Mouse (Mus musculus): Measurements from ENCODE around the gene Rps15. TPM values are rescaled to one million over a fixed set of nuclear protein-coding genes. Genes with fewer than 3 reads are reported as not detected.

Rps15 gene
- total RNA-seq, 1 experiment from 2014 or later = 2,831 TPM

DNA sequence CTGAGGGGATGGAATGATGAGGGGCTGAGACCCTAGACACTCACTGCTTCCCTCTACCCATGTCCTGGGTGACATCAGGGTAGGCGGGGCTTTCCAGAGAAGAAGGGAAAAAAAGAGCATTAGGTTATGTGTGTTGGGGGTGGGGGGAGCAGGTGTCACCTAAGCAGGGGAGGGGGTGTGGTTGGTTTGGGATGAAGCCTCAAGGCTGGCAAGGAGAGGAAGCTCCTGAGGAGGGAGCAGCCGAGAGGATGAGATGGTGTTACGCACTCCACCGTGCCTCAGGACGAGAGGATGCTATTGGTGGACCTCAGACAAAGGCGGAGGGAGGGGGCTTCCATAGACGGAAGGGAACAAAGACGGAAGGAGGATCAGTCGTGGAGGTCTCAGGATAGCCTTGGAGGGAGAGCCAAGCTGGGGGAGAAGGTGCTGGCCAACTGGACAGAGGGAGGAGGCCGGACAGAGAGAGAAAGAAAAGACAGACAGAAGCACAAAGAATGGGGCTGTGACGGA is 8.5 kb downstream of the Rps15 start:
- ATAC-seq (replicated peaks in 1 of 2; ENCODE audit: insufficient read depth in 1 of 2, low FRiP score in 2 of 2, low TSS enrichment in 1 of 2, low read depth in 1 of 2, poor library complexity in 2 of 2, severe bottlenecking in 2 of 2) = no peak

DNA sequence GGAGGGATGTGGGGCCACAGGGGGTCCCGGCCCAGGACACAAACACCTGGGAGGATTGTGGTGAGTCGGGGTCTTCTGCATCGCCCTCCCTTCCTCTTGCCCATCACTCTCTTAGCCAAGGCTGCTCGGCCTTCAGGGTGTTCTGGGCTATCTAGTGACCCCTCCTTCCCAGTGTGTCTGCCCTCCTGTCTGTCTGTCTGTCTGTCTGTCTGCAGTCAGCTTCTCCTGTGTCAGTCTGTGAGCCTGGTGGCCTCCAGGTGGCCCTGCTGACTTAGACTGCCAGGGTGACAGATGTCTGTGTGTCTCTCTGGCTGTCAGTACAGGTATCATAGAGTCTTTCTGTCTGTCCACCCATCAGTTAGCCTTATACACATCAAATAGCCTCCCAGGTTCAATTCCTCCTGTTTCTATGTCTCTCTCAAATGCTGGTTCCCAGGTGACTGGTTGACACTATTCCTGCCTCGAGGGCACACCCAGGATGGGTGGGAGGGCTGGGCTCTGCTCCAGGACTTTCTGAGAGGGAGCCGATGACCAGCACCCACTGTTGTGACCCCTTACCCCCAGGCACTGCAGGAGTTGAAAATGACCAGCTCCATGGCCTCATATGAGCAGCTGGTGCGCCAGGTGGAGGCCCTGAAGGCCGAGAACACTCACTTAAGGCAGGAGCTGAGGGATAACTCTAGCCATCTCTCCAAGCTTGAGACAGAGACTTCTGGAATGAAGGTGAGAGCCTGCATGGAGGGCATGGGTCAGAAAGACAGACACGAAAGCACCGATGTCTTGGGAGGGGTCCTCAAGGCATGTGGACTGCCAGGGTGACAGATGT is 9.2 kb downstream of the Rps15 start:
- no peak for ATAC-seq (replicated peaks in 1 of 2; ENCODE audit: insufficient read depth in 1 of 2, low FRiP score in 2 of 2, low TSS enrichment in 1 of 2, low read depth in 1 of 2, poor library complexity in 2 of 2, severe bottlenecking in 2 of 2)

DNA sequence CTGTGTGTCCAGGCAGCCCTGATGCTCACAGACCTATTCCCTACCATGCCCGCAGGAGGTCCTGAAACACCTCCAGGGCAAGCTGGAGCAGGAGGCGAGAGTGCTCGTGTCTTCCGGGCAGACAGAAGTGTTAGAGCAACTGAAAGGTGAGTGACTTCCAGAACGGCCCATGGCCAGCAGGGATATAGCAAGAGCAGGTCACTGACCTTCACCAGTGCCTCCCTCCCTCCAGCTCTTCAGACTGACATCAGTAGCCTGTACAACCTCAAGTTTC is 9.8 kb downstream of the Rps15 start:
- ATAC-seq (replicated peaks in 1 of 2; ENCODE audit: insufficient read depth in 1 of 2, low FRiP score in 2 of 2, low TSS enrichment in 1 of 2, low read depth in 1 of 2, poor library complexity in 2 of 2, severe bottlenecking in 2 of 2) = no peak

DNA sequence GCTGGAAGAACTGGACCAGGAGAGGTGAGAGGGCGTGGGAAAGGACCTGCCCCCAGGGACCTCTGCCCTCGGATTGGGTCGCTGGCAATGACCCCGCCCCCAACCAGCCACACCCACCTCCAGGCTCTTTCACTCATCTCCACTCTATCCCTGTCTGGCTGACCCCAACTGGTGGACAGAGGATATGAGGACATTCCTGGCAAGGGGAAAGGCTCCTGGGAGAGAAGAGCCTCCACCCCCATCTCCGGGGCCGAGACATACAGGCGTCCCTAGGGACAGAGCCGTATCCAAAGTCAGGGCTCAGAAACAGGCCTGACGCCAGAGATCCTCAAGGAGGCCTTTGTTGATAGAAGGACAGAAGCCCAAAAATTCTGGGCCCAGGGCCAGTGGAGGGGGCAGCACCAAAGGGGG is 10.2 kb downstream of the Rps15 start:
- no peak for ATAC-seq (replicated peaks in 1 of 2; ENCODE audit: insufficient read depth in 1 of 2, low FRiP score in 2 of 2, low TSS enrichment in 1 of 2, low read depth in 1 of 2, poor library complexity in 2 of 2, severe bottlenecking in 2 of 2)

DNA sequence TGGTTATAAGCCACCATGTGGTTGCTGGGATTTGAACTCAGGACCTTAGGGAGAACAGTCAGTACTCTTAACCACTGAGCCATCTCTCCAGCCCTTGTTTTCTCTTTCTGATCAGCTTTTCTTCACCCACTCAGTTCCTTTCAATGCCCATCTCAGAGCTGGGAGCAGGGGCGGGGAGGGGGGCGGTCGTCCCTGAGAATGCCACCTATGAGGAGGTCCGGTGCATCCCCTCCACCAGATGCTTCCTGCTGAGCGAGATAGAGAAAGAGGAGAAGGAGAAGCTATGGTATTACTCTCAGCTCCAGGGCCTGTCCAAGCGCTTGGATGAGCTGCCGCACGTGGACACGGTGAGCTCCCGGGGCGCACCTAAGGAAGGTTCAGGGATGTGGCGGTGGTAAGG is 12.2 kb downstream of the Rps15 start:
- peak; percentile 46 to 59 for ATAC-seq (replicated peaks in 1 of 2; ENCODE audit: insufficient read depth in 1 of 2, low FRiP score in 2 of 2, low TSS enrichment in 1 of 2, low read depth in 1 of 2, poor library complexity in 2 of 2, severe bottlenecking in 2 of 2)

DNA sequence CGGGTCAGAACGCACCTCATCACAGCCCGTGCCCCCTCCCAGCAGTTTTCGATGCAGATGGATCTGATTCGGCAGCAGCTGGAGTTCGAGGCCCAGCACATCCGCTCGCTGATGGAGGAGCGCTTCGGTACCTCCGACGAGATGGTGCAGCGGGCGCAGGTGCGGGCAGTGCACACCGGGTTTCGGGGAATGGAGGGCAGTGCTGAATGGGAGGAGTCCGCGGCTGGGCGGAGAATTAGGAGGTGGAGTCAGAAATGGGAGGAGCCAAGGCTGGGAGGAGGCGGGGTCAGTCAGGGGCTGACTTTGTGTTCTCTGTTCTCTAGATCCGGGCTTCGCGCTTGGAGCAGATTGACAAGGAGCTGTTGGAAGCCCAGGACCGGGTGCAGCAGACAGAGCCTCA is 12.6 kb downstream of the Rps15 start:
- ATAC-seq (replicated peaks in 1 of 2; ENCODE audit: insufficient read depth in 1 of 2, low FRiP score in 2 of 2, low TSS enrichment in 1 of 2, low read depth in 1 of 2, poor library complexity in 2 of 2, severe bottlenecking in 2 of 2) = peak; percentile 80 to 84

DNA sequence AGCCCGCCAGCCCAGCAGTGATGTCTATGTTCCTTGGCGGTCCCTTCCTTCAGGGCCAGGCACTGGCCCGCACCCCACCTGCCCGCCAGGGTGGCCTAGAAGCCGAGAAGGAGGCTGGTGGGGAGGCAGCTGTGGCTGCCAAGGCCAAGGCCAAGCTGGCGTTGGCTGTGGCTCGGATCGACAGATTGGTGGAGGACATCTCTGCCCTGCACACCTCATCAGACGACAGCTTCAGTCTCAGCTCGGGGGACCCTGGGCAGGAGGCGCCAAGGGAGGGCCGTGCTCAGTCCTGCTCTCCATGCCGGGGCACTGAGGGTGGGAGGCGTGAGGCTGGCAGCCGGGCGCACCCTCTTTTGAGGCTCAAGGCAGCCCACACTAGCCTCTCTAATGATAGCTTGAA is 19.3 kb downstream of the Rps15 start:
- no peak for ATAC-seq (replicated peaks in 1 of 2; ENCODE audit: insufficient read depth in 1 of 2, low FRiP score in 2 of 2, low TSS enrichment in 1 of 2, low read depth in 1 of 2, poor library complexity in 2 of 2, severe bottlenecking in 2 of 2)

DNA sequence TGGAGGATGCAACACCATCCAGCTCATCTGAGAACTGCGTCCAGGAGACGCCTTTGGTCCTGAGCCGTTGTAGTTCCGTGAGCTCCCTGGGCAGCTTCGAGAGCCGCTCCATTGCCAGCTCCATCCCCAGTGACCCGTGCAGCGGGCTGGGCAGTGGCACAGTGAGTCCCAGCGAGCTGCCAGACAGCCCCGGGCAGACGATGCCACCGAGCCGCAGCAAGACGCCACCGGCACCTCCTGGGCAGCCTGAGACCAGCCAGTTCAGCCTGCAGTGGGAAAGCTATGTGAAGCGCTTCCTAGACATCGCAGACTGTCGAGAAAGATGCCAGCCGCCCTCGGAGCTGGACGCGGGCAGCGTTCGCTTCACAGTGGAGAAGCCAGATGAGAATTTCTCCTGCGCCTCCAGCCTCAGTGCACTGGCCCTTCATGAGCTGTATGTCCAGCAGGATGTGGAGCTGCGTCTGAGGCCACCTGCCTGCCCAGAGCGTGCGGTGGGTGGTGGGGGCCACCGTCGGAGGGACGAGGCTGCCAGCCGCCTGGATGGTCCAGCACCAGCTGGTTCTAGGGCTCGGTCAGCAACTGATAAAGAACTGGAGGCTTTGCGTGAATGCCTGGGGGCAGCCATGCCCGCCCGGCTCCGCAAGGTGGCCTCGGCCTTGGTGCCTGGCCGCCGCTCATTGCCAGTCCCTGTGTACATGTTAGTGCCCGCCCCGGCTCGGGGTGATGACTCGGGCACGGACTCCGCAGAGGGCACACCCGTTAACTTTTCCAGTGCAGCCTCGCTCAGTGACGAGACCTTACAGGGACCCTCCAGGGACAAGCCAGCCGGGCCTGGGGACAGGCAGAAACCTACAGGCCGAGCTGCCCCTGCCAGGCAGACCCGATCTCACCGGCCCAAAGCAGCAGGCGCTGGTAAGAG is 20.6 kb downstream of the Rps15 start:
- ATAC-seq (replicated peaks in 1 of 2; ENCODE audit: insufficient read depth in 1 of 2, low FRiP score in 2 of 2, low TSS enrichment in 1 of 2, low read depth in 1 of 2, poor library complexity in 2 of 2, severe bottlenecking in 2 of 2) = no peak

DNA sequence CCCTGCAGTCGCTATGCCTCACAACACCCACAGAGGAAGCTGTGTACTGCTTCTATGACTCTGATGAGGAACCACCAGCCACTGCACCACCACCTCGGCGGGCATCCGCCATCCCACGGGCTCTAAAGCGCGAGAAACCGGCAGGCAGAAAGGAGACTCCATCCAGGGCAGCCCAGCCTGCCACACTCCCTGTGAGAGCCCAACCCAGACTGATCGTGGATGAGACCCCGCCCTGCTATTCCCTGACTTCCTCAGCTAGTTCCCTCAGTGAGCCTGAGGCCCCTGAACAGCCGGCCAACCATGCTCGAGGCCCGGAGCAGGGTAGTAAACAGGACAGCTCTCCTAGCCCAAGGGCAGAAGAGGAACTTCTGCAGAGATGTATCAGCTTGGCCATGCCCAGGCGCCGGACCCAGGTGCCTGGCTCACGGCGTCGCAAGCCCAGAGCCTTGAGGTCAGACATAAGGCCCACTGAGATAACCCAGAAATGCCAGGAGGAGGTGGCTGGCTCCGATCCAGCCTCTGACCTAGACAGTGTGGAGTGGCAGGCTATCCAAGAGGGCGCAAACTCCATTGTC is 21.5 kb downstream of the Rps15 start:
- ATAC-seq (replicated peaks in 1 of 2; ENCODE audit: insufficient read depth in 1 of 2, low FRiP score in 2 of 2, low TSS enrichment in 1 of 2, low read depth in 1 of 2, poor library complexity in 2 of 2, severe bottlenecking in 2 of 2) = peak; percentile 43 to 57

DNA sequence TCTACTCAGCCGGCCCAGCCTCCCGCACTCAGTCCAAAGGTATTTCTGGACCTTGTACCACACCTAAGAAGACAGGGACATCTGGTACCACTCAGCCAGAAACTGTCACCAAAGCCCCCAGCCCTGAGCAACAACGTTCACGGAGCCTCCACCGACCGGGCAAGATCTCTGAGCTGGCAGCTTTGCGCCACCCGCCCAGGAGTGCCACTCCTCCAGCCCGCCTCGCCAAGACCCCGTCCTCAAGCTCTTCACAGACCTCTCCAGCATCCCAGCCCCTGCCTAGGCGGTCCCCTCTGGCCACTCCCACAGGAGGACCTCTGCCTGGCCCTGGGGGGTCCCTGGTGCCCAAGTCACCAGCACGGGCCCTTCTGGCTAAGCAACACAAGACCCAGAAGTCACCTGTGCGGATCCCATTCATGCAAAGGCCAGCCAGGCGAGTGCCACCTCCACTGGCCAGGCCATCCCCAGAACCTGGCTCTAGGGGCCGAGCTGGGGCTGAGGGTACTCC is 22.3 kb downstream of the Rps15 start:
- no peak for ATAC-seq (replicated peaks in 1 of 2; ENCODE audit: insufficient read depth in 1 of 2, low FRiP score in 2 of 2, low TSS enrichment in 1 of 2, low read depth in 1 of 2, poor library complexity in 2 of 2, severe bottlenecking in 2 of 2)

DNA sequence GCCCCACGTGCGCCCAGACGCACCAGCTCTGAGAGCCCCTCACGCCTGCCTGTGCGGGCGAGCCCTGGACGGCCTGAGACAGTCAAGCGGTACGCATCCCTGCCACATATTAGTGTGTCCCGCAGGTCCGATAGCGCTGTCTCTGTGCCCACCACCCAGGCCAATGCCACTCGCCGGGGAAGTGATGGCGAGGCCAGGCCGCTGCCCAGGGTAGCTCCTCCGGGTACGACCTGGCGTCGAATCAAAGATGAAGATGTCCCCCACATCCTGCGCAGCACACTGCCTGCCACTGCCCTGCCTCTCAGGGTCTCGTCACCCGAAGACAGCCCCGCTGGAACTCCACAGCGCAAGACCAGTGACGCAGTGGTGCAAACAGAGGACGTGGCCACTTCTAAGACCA is 23.1 kb downstream of the Rps15 start:
- ATAC-seq (replicated peaks in 1 of 2; ENCODE audit: insufficient read depth in 1 of 2, low FRiP score in 2 of 2, low TSS enrichment in 1 of 2, low read depth in 1 of 2, poor library complexity in 2 of 2, severe bottlenecking in 2 of 2) = no peak

DNA sequence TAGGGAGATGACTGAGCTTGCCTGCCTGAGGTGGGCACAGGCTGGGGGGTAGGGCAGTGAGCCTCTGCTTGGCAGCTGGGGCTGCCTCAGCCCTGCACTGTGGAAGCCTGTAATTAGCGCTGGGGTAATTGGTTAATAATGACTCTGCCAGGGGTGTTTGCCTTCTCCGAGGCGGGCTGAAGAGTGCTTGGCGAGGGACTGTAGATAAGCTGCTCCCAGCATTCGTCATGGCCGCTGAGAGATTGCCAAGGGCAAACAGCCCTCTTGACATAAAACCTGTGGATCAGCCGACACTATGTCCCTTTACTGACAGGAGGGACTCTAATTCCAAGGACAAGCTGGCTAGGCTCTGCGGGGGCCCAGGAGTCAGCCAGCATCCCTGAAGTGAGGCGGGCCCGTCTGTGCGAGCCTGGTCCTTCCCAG is 24.1 kb downstream of the Rps15 start:
- no peak for ATAC-seq (replicated peaks in 1 of 2; ENCODE audit: insufficient read depth in 1 of 2, low FRiP score in 2 of 2, low TSS enrichment in 1 of 2, low read depth in 1 of 2, poor library complexity in 2 of 2, severe bottlenecking in 2 of 2)

DNA sequence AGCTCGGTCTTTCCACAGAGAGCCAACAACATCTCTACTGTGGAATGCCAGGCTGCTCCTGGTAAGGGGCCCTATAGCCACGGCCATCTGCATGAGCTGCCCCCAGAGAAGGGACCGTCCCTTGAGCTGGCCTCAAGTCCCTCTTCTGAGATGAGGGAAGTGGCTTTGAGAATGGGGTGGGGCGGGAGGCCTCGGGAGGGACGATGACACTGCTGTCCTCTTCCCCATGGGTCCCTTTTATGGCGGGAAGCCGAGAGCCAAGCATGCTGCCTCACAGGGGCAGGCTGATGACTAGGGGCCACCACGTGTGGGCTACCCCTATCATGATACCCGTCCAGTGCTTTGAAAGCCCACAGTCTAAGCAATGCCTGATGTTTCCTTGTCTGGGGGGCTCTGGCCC is 24.8 kb downstream of the Rps15 start:
- ATAC-seq (replicated peaks in 1 of 2; ENCODE audit: insufficient read depth in 1 of 2, low FRiP score in 2 of 2, low TSS enrichment in 1 of 2, low read depth in 1 of 2, poor library complexity in 2 of 2, severe bottlenecking in 2 of 2) = no peak

DNA sequence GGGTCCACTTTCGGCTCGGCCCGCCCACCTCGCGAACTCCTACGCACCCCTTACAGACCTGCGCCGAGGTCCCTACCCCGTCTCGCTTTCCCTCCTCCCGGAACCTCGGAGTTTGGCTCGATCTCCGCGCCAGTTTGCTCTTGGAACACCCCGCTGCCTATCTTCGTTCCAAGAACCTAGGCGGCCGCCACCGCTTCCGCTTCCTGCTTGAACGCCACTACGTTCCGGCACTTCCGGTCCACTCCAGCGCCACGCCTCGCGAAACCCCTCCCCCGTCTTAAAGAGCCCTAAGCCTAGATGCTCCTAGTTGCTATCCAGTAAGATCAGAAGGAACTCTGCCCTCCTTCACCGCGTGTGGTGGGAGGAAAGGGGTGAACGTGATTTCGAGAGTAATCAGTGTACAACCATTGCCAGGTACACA is 28.1 kb downstream of the Rps15 start, which contains the start of gene 2310011J03Rik:
2310011J03Rik (minus strand) TSS at position 198 of the 421 bp plus-strand sequence.
- peak; percentile 62 to 78 for ATAC-seq (replicated peaks in 1 of 2; ENCODE audit: insufficient read depth in 1 of 2, low FRiP score in 2 of 2, low TSS enrichment in 1 of 2, low read depth in 1 of 2, poor library complexity in 2 of 2, severe bottlenecking in 2 of 2)

DNA sequence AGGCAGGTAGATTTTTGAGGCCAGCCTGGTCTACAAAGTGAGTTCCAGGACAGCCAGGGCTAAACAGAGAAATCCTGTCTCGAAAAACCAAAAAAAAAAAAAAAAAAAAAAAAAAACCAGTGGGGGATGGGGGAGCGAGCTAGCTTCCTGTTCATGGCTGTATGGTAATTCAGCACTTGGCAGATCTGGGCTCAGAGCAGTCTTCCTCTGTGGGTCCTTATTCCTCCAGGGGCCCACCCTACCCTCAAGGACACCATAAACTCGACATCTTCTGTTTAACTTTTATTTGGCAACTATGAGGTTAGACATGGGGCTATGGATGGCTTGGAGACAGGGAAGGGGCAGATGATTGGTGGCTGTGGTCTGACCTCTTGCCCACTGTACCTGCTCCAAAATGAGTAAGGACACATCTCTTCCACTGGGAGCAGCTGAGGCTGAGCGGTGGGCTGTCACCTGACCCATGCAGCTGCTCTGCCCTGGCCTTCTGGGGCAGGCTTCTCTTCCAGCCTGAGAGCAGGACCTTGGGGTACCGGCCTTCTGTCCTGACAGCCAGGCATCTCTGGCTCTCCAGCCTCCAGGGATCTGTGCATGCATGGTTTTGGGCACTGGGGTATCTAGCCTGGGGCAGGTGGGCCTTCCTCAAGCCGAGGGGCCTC is 28.9 kb downstream of the Rps15 start:
- ATAC-seq (replicated peaks in 1 of 2; ENCODE audit: insufficient read depth in 1 of 2, low FRiP score in 2 of 2, low TSS enrichment in 1 of 2, low read depth in 1 of 2, poor library complexity in 2 of 2, severe bottlenecking in 2 of 2) = no peak

DNA sequence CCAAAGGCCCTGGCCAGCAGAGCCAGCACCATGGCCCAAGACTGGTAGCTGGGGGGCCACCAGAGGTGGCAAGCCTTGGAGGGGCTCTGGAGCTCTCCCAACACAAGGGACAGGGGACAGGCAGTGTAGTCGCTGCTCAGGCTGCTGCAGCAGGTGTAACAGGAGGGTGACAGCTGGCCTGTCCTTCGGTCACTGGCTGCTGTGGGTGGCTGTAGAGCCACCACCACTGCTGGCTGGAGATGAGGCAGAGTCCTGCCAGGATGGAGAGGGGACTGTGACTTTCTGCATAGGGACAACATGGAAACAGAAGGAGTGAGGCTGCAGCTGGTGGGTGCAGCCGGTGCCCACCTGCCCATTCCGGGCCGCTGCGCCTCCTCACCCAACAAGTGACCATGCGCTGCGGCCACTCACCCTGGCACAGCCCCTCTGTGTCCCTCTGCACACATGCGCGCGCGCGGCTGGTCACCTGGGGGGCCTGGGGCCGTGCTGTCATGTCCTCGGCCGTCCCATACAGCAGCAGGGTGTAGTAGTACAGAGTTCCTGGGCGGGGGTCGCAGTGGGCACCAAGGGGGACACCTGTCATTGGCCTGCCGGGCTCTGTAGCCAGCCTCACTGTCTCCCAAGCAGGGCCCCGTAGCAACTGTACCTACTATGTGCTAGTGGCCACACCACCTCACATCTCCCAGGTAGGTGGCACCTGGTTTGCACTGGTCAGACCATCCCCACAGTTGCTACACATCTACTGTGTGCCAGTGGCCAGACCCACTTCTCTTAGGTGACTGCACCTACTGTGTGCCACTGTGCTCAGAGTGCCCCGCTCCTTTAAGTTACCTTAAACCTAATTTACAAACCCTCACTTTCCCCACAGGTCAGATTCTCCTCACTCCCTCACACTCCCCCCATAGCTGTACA is 29.7 kb downstream of the Rps15 start:
- ATAC-seq (replicated peaks in 1 of 2; ENCODE audit: insufficient read depth in 1 of 2, low FRiP score in 2 of 2, low TSS enrichment in 1 of 2, low read depth in 1 of 2, poor library complexity in 2 of 2, severe bottlenecking in 2 of 2) = no peak
